Mouse (Mus musculus) myocyte (in vitro differentiated cells): ENCODE measurements around the gene Gm28308.

Experiments used
- CEBPB ChIP-seq: IDR thresholded peaks from 2 replicates; pipeline ENCODE4 v1.6.1; 2011; ENCODE audit warnings: mild to moderate bottlenecking, moderate library complexity; ENCODE audit not compliant: poor library complexity, insufficient read depth, severe bottlenecking
- E2F4 ChIP-seq: IDR thresholded peaks from one replicate; pipeline ENCODE4 v1.6.1; 2011; ENCODE audit warnings: mild to moderate bottlenecking, control low read depth, moderate library complexity; ENCODE audit not compliant: insufficient read depth
- MAX ChIP-seq: IDR thresholded peaks from one replicate; pipeline ENCODE4 v1.6.1; 2011; ENCODE audit warnings: low read depth, mild to moderate bottlenecking, control low read depth
- MYOD1 ChIP-seq, 3 experiments: IDR thresholded peaks; one replicate each; pipeline ENCODE4 v1.6.1; 2011; ENCODE audit warnings: control low read depth in 2 of 3, low read depth in 2 of 3, mild to moderate bottlenecking in 2 of 3, moderate library complexity in 1 of 3; ENCODE audit not compliant: insufficient read length in 2 of 3, control insufficient read depth in 1 of 3
- MYOG ChIP-seq, 3 experiments: IDR thresholded peaks; one replicate each; pipeline ENCODE4 v1.6.1; 2011; ENCODE audit warnings: control low read depth in 2 of 3, low read depth in 2 of 3, mild to moderate bottlenecking in 2 of 3; ENCODE audit not compliant: insufficient read length in 2 of 3, control insufficient read depth in 1 of 3, insufficient read depth in 1 of 3
- POLR2A ChIP-seq: IDR thresholded peaks from one replicate; pipeline ENCODE4 v1.6.1; 2011; ENCODE audit warnings: low read depth, mild to moderate bottlenecking, control low read depth, moderate library complexity; ENCODE audit not compliant: insufficient read length
- TCF12 ChIP-seq: IDR thresholded peaks from one replicate; pipeline ENCODE4 v1.6.1; 2011; ENCODE audit warnings: mild to moderate bottlenecking, control low read depth; ENCODE audit not compliant: poor library complexity, insufficient read depth, severe bottlenecking
- USF1 ChIP-seq: IDR thresholded peaks from one replicate; pipeline ENCODE4 v1.6.1; 2011; ENCODE audit warnings: low read depth, mild to moderate bottlenecking, control low read depth, moderate library complexity

DNA sequence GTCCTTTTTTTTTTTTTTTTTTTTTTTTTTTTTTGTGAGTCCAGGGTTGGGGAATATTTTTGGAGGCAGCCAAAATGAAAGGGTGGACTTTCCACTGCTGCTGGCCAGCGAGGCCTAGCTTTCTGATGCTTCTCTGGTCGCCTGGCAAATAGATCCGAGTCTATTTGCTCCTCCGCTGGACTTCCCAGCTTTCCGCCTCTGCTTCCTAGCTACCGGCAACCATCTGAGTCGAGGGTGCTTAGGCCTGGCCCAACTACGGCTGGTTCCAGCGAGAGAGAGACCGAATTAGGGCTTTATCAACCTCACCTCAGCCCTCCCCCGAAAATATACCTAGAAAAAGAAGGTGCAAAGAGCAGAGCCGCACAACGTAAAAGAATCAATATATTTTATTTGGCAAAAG is 9.6 kb upstream of the Gm28308 start:
- TF ChIP-seq MYOD1 (IDR thresholded peaks at IDR 0.05; ENCODE audit: control insufficient read depth in 1 of 3, insufficient read length in 2 of 3, low read depth in 2 of 3) (no peak), POLR2A (no peak), E2F4 (no peak), TCF12 (no peak), USF1 (no peak), MYOG (IDR thresholded peaks at IDR 0.05; ENCODE audit: control insufficient read depth in 1 of 3, insufficient read depth in 1 of 3, insufficient read length in 2 of 3, low read depth in 2 of 3) (no peak), CEBPB (no peak), MAX (no peak)
